Mouse (Mus musculus) telencephalon, adult 2 months (tissue): Measurements from ENCODE around the gene Hmga2.
"Not testable (repeated sequence)": the region's sequence is repeated elsewhere in the genome, so short reads cannot be mapped to it uniquely, and the experiment has no call there.

Experiments
- DNase-seq: peaks from one replicate; pipeline ENCODE4 v3.0.0-alpha.2; 2011; ENCODE audit warnings: low read depth, low spot score

Gene Hmga2

DNA sequence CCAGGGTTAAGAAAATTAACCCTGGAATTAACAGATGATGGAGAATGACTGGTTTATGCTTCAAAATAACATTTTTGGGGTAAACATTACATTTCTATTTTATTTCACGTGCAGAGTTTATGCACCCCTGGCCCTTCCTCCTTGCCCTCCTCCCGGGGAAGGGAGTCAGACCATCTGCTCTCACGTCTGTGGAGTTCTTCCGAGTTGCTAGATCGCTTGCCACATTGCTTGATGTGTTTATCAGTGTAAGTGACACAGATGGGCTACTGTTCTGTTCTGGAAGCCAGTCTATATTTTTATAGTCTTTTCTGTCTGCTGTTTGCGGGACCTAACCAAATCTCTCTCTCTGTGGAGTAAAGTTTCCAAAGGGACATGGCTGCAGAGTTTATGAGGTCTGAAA, 80.7 kb downstream of the Hmga2 start:
- no peak for DNase-seq

DNA sequence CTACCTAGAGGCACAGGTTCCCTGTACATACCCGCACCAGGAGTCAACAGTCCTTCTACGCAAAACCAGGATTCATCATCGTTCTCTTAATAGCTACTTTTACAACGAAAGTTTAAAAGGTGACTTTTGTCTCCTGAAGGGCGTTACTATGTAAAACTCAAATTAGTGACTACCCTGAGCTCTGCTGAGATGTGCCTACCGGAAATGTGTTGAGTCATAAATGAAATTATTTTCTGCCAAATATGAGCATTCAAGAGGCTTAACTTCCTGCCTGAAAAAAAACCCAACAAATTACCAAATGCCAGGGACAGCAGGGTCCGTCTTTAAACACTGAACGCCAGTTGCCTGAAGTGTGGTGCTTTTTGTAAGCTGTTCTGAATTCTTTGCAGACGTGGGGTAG, 81.5 kb downstream of the Hmga2 start:
- DNase-seq = no peak

DNA sequence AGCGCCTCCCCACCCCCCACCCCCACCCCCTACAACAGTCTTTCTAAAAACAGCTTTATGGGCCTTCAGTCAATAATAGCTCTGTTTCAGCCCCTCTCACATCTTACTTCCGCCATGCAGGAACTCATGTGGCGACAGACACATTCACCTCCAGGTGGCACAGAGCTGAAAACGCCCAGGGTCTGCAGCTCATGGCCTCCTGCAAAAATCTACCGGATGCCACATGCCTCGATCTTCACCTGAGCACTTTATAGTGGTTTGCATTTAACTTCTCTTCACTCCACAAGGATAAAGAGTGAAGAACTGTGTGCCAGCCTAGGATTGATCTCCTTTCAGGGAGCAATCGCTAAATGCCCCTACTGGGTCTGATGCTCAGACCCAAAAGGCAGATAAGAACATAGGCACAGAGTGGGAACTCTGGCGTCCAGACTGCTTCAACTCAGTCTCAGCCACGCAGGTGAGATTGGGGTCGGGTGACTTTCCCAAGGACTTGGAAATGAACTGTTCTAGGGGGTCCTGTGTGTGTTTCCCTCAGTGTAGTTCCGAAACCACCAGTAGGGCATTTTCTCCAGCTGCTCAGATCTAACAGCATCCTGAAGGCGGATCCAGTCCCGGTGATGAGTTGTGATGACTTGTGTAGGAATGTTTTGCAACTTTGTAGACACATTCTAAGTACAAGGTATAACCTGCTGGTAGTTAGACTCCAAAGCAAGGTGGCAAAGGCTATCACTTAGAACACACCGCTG, 84.1 kb downstream of the Hmga2 start:
- DNase-seq = no peak

DNA sequence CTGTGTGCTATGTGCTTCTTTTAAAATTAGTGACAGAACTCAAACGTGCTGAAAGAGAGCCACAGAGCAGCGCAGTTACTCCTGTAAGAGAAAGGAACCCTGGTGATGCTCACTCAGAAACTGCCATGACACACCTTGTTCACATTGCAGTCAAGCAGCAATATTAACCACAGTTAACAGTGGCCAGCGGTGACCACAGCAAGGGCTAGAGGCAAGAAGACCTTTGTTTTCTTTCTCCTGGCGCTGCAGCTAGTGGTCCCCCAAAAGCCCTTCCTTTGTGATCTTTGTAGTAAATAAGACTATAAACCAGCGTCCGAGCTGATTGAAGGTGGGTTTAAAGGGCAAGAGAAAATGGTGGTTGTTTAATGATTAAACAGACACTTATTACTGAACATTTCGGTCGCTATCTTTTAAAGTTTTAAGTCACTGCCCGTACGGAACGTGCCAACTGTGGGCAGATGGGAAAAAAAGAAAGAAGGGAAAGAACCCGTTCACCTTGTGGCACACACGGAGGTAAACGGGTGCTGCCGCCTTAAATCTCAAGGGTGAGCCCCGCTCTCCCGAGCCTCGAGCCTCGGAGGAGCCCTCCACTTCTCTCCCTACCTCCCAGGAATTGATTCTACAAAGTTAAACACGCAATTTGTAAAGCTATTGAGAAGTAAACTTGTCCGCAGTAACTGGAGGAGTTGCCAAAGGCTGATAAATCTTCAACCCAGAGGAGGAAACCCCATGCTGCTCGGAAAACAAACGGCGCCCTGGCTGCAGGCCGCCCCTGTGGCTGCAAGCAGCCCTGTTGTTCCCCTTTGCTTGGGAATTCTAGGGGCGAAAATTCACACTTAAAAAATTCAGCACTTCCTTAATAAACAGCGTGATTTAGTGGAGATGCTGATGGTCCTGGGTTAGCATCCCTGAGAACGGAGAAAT, 85.1 kb downstream of the Hmga2 start:
- DNase-seq = no peak

DNA sequence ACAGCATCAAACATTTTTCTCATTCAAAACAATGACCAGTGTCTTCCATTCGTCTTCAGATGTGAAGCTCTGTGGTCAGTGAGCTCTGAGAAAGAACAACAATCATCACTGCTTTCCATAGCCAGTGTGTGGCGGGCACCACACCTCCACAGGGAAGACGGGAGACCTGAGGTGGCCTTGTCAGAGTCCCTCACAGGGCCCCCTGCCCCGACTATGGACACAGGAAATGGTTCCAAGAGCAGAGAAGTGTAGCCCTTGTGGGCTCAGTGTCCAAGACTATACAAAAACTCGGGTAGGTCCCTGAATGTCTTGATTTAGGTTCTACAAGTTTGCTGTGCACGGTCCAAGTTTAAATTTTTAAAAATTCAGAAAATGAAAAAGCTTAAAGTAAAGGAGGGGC, 86.6 kb downstream of the Hmga2 start:
- no peak for DNase-seq

- DNase-seq = no peak
Measured at GRCm38 (mm10) chr10:120388966-120389365, 87.3 kb downstream of the Hmga2 start.

GRCm38 (mm10) chr10:120388400-120388871, 87.8 kb downstream of the Hmga2 start:
- no peak for DNase-seq

GRCm38 (mm10) chr10:120387105-120387504, 89.2 kb downstream of the Hmga2 start:
- no peak for DNase-seq

DNA sequence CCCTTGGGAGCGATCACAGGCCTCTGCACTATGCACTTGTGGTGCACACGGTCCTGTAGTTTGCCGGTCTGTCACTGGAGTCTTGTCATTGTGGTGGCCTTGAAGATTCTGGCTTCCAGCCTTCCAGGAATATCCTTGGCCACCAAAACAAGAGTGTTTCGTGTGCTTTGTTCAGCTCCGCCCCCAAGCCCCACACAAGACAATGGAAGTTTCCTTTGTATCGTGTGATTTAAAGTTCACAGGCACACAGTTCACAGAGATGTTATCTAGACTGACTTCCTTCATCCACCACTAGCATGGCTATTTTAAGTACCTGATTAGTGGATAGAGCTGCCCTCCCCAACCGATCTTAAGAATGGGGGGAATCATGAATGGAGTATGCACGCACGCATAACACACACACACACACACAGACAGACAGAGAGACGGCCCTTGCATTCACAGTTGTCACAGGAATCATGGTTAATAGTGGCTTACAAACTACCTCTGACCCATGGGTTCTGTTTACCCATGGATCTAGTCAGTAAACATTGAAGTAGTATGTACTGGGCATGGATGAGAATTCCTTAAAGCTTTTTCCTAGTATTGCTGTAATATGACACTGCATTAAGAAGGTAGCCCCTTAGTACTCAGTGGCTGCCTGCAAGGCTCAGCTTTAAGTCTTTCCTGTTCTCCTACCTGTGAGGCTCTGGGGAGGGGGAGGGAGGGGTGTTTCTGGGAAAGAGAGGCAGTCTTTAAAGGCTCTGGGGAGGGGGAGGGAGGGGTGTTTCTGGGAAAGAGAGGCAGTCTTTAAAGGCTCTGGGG, 91.3 kb downstream of the Hmga2 start:
- DNase-seq = no peak

DNA sequence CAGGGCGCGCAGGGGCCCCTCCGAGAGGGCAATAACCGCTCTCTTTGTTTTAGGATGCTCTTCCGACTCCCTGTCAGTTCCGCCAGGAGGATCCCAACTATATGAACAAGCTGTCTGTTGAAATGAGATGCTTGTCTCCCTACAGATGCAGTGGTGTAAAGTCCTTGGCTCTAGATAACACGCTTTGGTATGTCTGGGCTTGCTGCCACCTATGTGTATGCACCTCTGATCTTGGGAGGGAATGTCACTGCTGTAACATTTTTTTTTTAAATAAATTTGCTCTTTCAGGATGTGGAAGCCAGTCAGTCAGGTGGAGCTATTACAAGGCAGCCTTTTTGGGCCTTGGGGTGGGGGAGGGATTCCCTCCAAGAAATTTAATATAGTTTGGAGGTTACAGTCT, 92.2 kb downstream of the Hmga2 start:
- DNase-seq = no peak

DNA sequence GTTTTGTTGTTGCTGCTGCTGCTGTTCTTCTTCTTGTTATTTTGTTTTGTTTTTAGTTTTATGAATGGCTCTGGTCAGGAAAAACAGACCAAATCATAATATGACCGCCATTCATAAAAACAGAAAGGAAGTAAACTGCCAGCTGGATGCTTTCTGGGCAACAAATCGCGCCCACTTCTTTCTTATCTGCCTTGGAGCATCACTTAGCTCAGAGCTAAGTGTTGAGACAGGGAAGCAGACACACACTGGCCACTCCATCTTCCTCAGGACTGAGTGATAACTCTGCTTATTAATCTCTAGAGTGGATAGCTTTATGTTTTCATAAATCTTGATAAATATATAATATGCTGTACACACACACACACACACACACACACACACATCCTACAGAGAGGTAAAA, 98.5 kb downstream of the Hmga2 start:
- no peak for DNase-seq

DNA sequence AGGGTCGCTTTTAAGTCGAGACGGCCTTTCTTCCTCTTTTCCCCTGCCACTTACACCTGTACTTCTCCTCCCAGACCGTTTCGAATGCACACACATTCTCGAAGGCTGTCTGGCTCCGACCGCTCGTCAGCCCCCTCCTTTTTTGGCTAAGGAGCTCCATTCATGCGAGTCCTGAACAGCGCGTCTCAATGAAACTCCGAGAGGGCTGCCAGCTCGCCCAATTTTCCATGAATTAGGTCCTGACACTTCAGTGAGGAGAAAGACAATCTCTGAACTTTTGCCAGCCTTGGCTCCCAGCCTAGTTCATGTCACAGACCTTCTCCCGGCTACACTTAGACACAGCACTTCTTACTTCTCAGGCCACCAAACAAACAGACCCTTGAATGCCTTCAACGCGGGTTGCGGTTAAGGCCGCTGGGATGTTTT, 98.9 kb downstream of the Hmga2 start:
- DNase-seq = peak; percentile 35

DNA sequence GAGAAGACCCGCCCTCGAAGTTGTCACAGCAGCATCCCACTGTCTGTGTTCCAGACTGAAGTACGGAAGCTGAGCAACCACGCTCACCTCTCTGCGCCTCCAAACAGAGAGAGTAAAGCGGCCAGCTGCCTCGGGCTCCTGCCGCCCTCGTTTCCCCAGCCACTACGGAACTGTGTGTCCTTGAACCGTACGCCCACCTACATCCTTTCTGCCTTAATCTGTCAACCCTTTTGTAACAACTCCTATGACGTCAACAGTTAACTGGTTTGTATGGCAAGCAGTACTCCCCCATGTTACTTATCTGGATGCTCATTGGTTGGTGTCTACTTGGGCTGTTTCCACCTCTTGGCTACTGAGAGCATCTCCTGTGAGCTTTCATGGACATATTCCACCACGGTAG, 100.8 kb downstream of the Hmga2 start:
- DNase-seq = no peak

DNA sequence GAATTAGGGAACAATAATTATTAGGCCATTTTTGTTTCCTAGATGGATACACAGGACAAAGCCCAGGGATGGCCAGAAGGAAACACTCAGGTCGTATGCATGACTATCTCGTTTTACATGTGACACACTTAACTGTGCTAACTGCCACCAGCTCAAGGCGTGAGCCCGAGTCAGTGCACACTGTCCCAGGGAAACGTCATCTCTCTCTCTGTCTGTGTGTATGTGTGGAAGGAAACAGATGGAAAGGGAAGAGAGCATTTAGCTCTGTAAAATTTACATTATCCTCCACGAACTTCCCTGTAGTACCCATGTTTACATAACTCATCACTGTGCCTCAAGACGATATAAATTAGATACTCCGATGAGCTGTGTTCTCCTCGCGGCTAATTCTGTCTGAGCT, 105.1 kb downstream of the Hmga2 start:
- DNase-seq = no peak

DNA sequence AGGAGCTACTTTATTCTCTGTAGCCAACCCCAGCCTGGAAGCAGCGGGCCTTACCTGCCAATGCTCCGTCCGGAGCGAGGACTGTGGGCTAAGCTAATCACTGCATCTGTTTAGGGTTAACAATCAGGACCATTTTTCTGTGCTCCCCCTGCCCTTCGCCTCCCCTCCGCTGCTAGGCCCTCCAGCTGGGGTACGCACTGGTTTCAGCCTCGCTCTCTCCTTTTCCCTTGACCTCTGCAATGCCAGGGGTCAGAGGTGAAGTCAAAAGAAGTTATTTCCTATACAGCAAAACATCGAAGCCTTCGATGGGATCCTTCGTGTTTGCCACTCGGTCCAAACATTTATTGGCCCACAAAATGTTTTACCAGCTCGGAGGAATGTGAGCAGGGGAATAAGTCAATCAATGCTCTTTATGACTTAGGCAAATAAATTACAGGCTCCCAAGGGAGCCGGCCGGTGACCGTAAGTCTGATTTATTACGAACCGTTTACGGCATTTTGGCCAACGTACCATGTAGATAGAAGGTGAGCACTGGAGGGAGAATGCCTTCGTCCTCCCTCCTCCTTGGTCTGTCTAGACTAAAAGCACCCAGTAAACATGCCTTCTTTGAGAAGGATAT, 107.0 kb downstream of the Hmga2 start:
- no peak for DNase-seq

DNA sequence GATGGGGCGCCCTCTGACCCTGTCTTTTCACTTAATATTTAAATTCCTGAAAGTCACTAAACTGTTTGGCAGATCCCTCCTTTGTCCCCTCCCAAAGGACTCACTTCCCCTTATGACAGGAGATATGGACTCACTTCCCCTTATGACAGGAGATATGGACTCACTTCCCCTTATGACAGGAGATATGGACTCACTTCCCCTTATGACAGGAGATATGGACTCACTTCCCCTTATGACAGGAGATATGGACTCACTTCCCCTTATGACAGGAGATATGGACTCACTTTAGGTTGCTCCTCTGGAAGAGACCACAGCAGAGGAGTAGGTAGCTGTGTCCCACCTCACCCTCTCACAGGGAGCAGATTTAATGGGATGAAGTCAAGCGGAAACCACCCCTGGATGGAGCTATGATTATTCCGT, 110.1 kb downstream of the Hmga2 start:
- not testable (repeated sequence) for DNase-seq

DNA sequence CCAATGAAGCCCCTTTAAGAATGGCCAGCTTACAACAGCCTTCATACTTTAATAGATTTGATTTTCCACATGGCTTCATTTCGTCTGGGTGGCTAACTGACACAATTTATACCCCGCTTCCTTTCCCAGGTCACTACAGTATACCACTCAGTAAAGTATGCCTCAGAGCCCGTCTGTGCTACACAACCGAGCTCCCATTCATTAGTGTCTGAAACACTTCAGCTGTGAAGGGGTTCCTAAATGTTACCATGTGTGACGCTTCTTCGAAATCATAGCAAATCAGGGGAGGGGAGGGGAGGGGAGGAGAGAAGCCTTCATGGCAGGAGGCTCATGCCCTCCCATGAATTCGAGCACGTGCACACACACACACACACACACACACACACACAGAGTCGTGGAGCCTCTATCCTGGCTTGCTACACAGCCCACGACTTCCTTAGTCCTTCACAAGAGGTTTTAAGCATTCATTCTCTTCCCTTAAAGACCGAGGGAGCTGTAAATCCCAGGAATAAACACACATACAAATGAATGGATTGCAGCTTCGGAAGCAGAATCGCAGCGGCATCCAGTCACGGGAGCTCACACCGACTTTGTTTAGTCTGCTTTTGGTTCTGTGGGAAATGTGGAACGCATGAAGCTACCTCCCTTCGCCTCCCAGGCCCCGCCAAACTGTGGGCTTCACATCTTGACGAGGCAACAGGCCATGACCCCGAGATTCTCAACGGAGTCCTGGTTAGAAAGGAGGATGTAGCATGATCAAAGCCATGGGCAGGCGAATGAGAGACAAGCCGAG, 110.7 kb downstream of the Hmga2 start:
- DNase-seq = no peak

GRCm38 (mm10) chr10:120363983-120364582, 112.2 kb downstream of the Hmga2 start:
- DNase-seq = no peak

DNA sequence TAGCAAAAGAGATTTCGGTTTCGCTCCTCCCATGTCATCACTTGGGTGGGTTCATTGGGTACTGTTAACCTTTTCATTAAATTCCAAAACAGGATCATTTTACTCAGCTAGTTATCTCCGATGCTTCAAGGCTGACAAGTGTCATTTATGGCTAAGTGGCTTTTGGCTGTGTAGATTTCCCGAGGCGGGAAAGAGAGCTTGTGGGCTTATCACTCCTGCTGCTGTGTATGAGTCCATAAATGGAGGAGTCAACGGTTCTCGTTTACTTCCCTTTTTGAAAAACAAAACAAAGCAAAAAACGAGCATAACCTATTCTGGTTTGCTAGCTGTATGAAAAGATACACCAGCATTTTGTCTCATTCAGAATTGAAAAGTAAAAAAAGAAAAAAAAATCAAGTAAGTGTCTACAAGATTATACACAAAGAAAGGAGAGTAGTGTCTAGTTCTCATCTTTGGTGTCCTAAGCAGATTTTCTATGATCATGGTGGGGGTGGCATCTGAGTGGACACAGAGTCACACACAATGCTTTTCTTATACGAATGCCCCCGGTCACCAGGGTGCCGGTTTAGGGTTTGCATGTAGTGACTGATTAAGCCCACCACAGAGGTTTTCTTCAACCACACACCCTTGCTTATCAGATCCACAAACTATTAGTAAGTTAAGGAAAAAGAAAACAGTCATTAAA, 112.8 kb downstream of the Hmga2 start:
- not testable (repeated sequence) for DNase-seq
